Mouse (Mus musculus): Measurements from ENCODE around the gene Denr. TPM values are rescaled to one million over a fixed set of nuclear protein-coding genes. Genes with fewer than 3 reads are reported as not detected.

Gene Denr
- total RNA-seq, 2 experiments from 2014 or later = 15.7 to 18.0 TPM

GRCm38 (mm10) chr5:123904059-123904672 is 2.8 kb upstream of the Denr start:
- ATAC-seq (replicated peaks; ENCODE audit: low FRiP score, poor library complexity, severe bottlenecking) = no peak

- no peak for ATAC-seq (replicated peaks; ENCODE audit: low FRiP score, poor library complexity, severe bottlenecking)
These were observed 614 bp upstream of the Denr start for GRCm38 (mm10) chr5:123906146-123906975.

- ATAC-seq (replicated peaks; ENCODE audit: low FRiP score, poor library complexity, severe bottlenecking) = 0 out of 2 replicates have a peak, but pooled peaks have one; percentile 2
These were observed 629 bp downstream of the Denr start for GRCm38 (mm10) chr5:123907631-123907977.

- ATAC-seq (replicated peaks; ENCODE audit: low FRiP score, poor library complexity, severe bottlenecking) = no peak
These were observed 7.9 kb downstream of the Denr start for GRCm38 (mm10) chr5:123914852-123915251.

- no peak for ATAC-seq (replicated peaks; ENCODE audit: low FRiP score, poor library complexity, severe bottlenecking)
These were observed 15.1 kb downstream of the Denr start for GRCm38 (mm10) chr5:123922112-123922511.

- no peak for ATAC-seq (replicated peaks; ENCODE audit: low FRiP score, poor library complexity, severe bottlenecking)
These were observed 20.1 kb downstream of the Denr start, which contains the start of gene Gm43518 for GRCm38 (mm10) chr5:123927118-123927517. Gm43518 (plus strand) TSS chr5:123927418.

GRCm38 (mm10) chr5:123930508-123930989 is 23.6 kb downstream of the Denr start, which contains the start of gene Ccdc62:
Ccdc62 (plus strand) TSS chr5:123930679.
- peak; percentile 94 for ATAC-seq (replicated peaks; ENCODE audit: low FRiP score, poor library complexity, severe bottlenecking)

- ATAC-seq (replicated peaks; ENCODE audit: low FRiP score, poor library complexity, severe bottlenecking) = no peak
These were observed 24.2 kb downstream of the Denr start for GRCm38 (mm10) chr5:123931131-123931530.

GRCm38 (mm10) chr5:123932927-123933326 is 26.0 kb downstream of the Denr start:
- no peak for ATAC-seq (replicated peaks; ENCODE audit: low FRiP score, poor library complexity, severe bottlenecking)

GRCm38 (mm10) chr5:123933556-123933955 is 26.6 kb downstream of the Denr start:
- no peak for ATAC-seq (replicated peaks; ENCODE audit: low FRiP score, poor library complexity, severe bottlenecking)

GRCm38 (mm10) chr5:123933957-123934591 is 27.1 kb downstream of the Denr start:
- ATAC-seq (replicated peaks; ENCODE audit: low FRiP score, poor library complexity, severe bottlenecking) = no peak

GRCm38 (mm10) chr5:123935931-123936330 is 29.0 kb downstream of the Denr start:
- ATAC-seq (replicated peaks; ENCODE audit: low FRiP score, poor library complexity, severe bottlenecking) = no peak

GRCm38 (mm10) chr5:123938479-123938878 is 31.5 kb downstream of the Denr start:
- no peak for ATAC-seq (replicated peaks; ENCODE audit: low FRiP score, poor library complexity, severe bottlenecking)

GRCm38 (mm10) chr5:123946546-123946945 is 39.6 kb downstream of the Denr start:
- no peak for ATAC-seq (replicated peaks; ENCODE audit: low FRiP score, poor library complexity, severe bottlenecking)

- 0 out of 2 replicates have a peak, but pooled peaks have one; percentile 50 for ATAC-seq (replicated peaks; ENCODE audit: low FRiP score, poor library complexity, severe bottlenecking)
These were observed 40.2 kb downstream of the Denr start for GRCm38 (mm10) chr5:123947041-123947761.

- ATAC-seq (replicated peaks; ENCODE audit: low FRiP score, poor library complexity, severe bottlenecking) = no peak
These were observed 45.5 kb downstream of the Denr start for GRCm38 (mm10) chr5:123952365-123953045.

- no peak for ATAC-seq (replicated peaks; ENCODE audit: low FRiP score, poor library complexity, severe bottlenecking)
These were observed 50.2 kb downstream of the Denr start for GRCm38 (mm10) chr5:123957213-123957612.

- ATAC-seq (replicated peaks; ENCODE audit: low FRiP score, poor library complexity, severe bottlenecking) = no peak
These were observed 52.0 kb downstream of the Denr start for GRCm38 (mm10) chr5:123959018-123959417.

- ATAC-seq (replicated peaks; ENCODE audit: low FRiP score, poor library complexity, severe bottlenecking) = no peak
These were observed 53.2 kb downstream of the Denr start for GRCm38 (mm10) chr5:123960129-123960528.

All from erythroid progenitor cell, adult 5-6 weeks (primary cell).